8 mouse cellular contexts compared by ENCODE assay signal in the genomic region with DNA sequence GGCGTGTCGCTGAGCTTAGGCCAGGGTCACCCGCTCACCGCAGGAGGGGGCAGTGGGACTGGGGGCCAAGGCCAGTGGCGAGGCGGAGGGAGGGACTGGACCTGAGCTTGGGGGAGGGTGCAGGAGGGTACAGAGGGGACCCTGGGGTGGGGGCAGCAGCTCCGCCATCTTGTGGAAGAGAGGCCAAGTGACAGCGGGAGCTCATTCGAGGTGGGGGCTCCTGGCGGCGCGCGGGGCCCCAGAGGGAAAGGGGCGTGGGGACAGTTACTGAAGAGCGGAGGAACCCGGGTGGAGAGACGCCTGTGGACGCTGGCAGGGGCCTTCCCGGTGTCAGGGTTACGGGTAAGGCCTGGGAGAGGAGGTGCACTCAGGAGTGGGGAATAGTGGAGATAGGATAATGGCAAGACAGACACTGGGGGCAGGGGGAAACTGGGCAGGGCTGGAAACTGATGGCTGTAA. TPM values are rescaled to one million over a fixed set of nuclear protein-coding genes. Genes with fewer than 3 reads are reported as not detected.
A peak's percentile ranks its signal among the peaks of the same experiment; 100 is the strongest.
DNase-seq lines count a peak whose midpoint lies in the region; ATAC-seq and TF ChIP-seq lines count a peak whose summit lies in the region.

No protein-coding gene starts in this region.

- no peak; the same call in 1 of the 2 replicates for TF ChIP-seq CTCF in liver, adult 2 months (IDR thresholded peaks at IDR 0.05; ENCODE audit: low read depth, low read length)

- ATAC-seq in liver, embryonic 13.5 days (ENCODE audit: low read depth) = no peak; the same call in 1 of the 2 replicates

- peak overlapping the region; percentile 91 for H3K4me3 ChIP-seq in liver, adult 2 months (ENCODE audit: insufficient read depth, low read depth, low read length)
- peak overlapping the region; percentile 91 for H3K4me3 ChIP-seq in forebrain, embryonic 10.5 days
- peak overlapping the region; percentile 82 for H3K4me3 ChIP-seq in liver, embryonic 13.5 days (replicated peaks)

- H3K27me3 ChIP-seq in liver, adult 2 months (ENCODE audit: control insufficient read depth, insufficient read depth, low read length) = no peaks in the 10 kb centered on the region
- H3K27me3 ChIP-seq in forebrain, embryonic 10.5 days (ENCODE audit: poor library complexity, severe bottlenecking) = no peaks in the 10 kb centered on the region
- H3K27me3 ChIP-seq in liver, embryonic 13.5 days = no peaks in the 10 kb centered on the region

- no peak for TF ChIP-seq POLR2A in liver, adult 2 months (IDR thresholded peaks at IDR 0.05; ENCODE audit: extremely low read depth, insufficient read depth, low read length)

- peak overlapping the region; percentile 48 for H3K27ac ChIP-seq in liver, adult 2 months (replicated peaks; ENCODE audit: insufficient read depth, low read depth, low read length)
- H3K27ac ChIP-seq in forebrain, embryonic 10.5 days = peak overlapping the region; percentile 94
- peak overlapping the region; percentile 74 for H3K27ac ChIP-seq in liver, embryonic 13.5 days

- H3K9me3 ChIP-seq in forebrain, embryonic 10.5 days = no peaks in the 10 kb centered on the region
- H3K9me3 ChIP-seq in liver, embryonic 13.5 days (replicated peaks) = no peaks in the 10 kb centered on the region

- WGBS in liver, adult 2 months = under 1% methylated on average over 20 of the region's 20 CpGs
- under 1% methylated on average over 20 of the region's 20 CpGs for WGBS in forebrain, embryonic 10.5 days
- WGBS in liver, embryonic 13.5 days (ENCODE audit: insufficient replicate concordance) = under 1% methylated on average over 20 of the region's 20 CpGs

- H3K4me1 ChIP-seq in liver, adult 2 months (ENCODE audit: control insufficient read depth, insufficient read depth, low read length) = no peaks in the 10 kb centered on the region; the same call in 1 of the 2 replicates
- H3K4me1 ChIP-seq in forebrain, embryonic 10.5 days = peaks cover 16% of the 10 kb centered on the region
- H3K4me1 ChIP-seq in liver, embryonic 13.5 days (replicated peaks) = peaks cover 49% of the 10 kb centered on the region

- no peaks in the 10 kb centered on the region for H3K36me3 ChIP-seq in liver, adult 2 months (ENCODE audit: control insufficient read depth, insufficient read depth, low read length)
- peaks cover 8% of the 10 kb centered on the region; the same call in 1 of the 2 replicates for H3K36me3 ChIP-seq in forebrain, embryonic 10.5 days (replicated peaks)
- H3K36me3 ChIP-seq in liver, embryonic 13.5 days = no peaks in the 10 kb centered on the region

- H3K4me2 ChIP-seq in liver, embryonic 13.5 days = peak overlapping the region; percentile 85

- DNase-seq in liver, adult 2 months (ENCODE audit: extremely low read depth, low read depth, low spot score) = no peak
- DNase-seq in liver (no peak), ZHBTc4 (ENCODE audit: low read depth, low spot score) (peak; percentile 76)
- no peak for DNase-seq in forebrain, embryonic 10.5 days (ENCODE audit: extremely low spot score, low spot score)
- DNase-seq in liver, embryonic 13.5 days = no peak
- no peak for DNase-seq in embryo, embryonic 11 days
- no peak for DNase-seq in cerebellum, adult 18-20 months
- no peak for DNase-seq in ovary, postnatal 36 days (ENCODE audit: low spot score)

- H3K79me2 ChIP-seq in liver, adult 2 months (ENCODE audit: control insufficient read depth, insufficient read depth, low read length) = peaks cover 12% of the 10 kb centered on the region

- H3K9ac ChIP-seq in liver, adult 2 months (ENCODE audit: low read depth, low read length) = peak overlapping the region; percentile 89
- H3K9ac ChIP-seq in liver, embryonic 13.5 days = peak overlapping the region; percentile 92

RNA-seq across cellular contexts. Expression of gene Btrc, which starts 0.4 kb away (rescaled TPM):
- total RNA-seq in liver, adult 2 months (2014; rRNA removed) = 10.9 and 12.6 TPM in 2 replicates
- polyA plus RNA-seq in liver, adult 2 months (2012; rRNA removed) = 7.1 and 7.8 TPM in 2 replicates
- 47.4 and 50.3 TPM in 2 replicates for polyA plus RNA-seq in forebrain, embryonic 10.5 days (2016; fragmentation: Nextera tagmentation; extraction: Ambion mirVana)
- 44.1 and 48.0 TPM in 2 replicates for polyA plus RNA-seq in liver, embryonic 13.5 days (2015; fragmentation: Nextera tagmentation; extraction: Ambion mirVana)
